Mouse (Mus musculus) liver, embryonic 14.5 days (tissue): ENCODE measurements at regions not wholly inside any gene's neighbourhood (a gene's known extent, or its start where the extent isn't known, plus 50 kb on each side); places are given as distances from the start of the nearest gene placed in this dataset.

Experiments used
- ATAC-seq: fragments of 200-750 bp; cut with Nextera tagmentation; 2 replicates; pipeline ENCODE4 v1.8.0; 2017; ENCODE audit warnings: moderate number of reproducible peaks, mild to moderate bottlenecking, moderate library complexity; ENCODE audit not compliant: insufficient read depth
- DNase-seq, 3 experiments: peaks; one replicate each; pipeline ENCODE4 v3.0.0-alpha.2; 2012 to 2013; ENCODE audit warnings: low read depth in 3 of 3, low spot score in 3 of 3
- H3K27ac ChIP-seq: fragments of 300-500 bp; sonication (generic); 2 replicates; pipeline ENCODE4 v1.5.1; 2014; ENCODE audit warnings: moderate library complexity, mild to moderate bottlenecking, control low read depth, inconsistent platforms
- H3K27me3 ChIP-seq: fragments of 300-500 bp; sonication (generic); 2 replicates; pipeline ENCODE4 v1.6.1; 2014; ENCODE audit warnings: mild to moderate bottlenecking, low read length, moderate library complexity; ENCODE audit not compliant: control insufficient read depth, insufficient read depth
- H3K36me3 ChIP-seq: fragments of 300-500 bp; sonication (generic); replicated peaks from 2 replicates; pipeline ENCODE4 v1.6.1; 2014; ENCODE audit warnings: low read depth; ENCODE audit not compliant: control insufficient read depth, insufficient read depth
- H3K4me1 ChIP-seq, 2 experiments: fragments of 200-500 bp in 1 of 2; fragments of 300-500 bp in 1 of 2; sonication (generic) in 1 of 2; replicated peaks; 2 replicates each; pipeline ENCODE4 v1.6.1; 2012 to 2014; ENCODE audit warnings: antibody characterized with exemption in 1 of 2, inconsistent platforms in 1 of 2, low read length in 1 of 2; ENCODE audit not compliant: control insufficient read depth in 2 of 2, insufficient read depth in 2 of 2
- H3K4me2 ChIP-seq: fragments of 300-500 bp; sonication (generic); 2 replicates; pipeline ENCODE4 v1.6.1; 2014; ENCODE audit warnings: low read depth, mild to moderate bottlenecking, control low read depth, moderate library complexity
- H3K4me3 ChIP-seq, 2 experiments: fragments of 200-500 bp in 1 of 2; fragments of 300-500 bp in 1 of 2; sonication (generic) in 1 of 2; 2 replicates each; pipeline ENCODE4 v1.5.1; 2012 to 2014; ENCODE audit warnings: low read depth in 2 of 2, low read length in 2 of 2, mild to moderate bottlenecking in 2 of 2, control low read depth in 1 of 2, inconsistent platforms in 1 of 2, moderate library complexity in 1 of 2; ENCODE audit not compliant: insufficient read depth in 1 of 2
- H3K9ac ChIP-seq: fragments of 300-500 bp; sonication (generic); replicated peaks from 2 replicates; pipeline ENCODE4 v1.6.1; 2014; ENCODE audit warnings: mild to moderate bottlenecking, control low read depth, moderate library complexity
- H3K9me3 ChIP-seq: fragments of 300-500 bp; sonication (generic); 2 replicates; pipeline ENCODE4 v1.6.1; 2016; ENCODE audit warnings: low read length, mixed read lengths; ENCODE audit not compliant: control insufficient read depth
- CTCF ChIP-seq: IDR thresholded peaks from 2 replicates; pipeline ENCODE4 v1.5.1; 2016; ENCODE audit warnings: antibody characterized with exemption, low read depth, control low read depth
- EP300 ChIP-seq: IDR thresholded peaks from 2 replicates; pipeline ENCODE4 v1.6.1; 2016; ENCODE audit warnings: antibody characterized with exemption, low read depth
- WGBS: fragments of 180-500 bp; shearing (Covaris S2); extraction: QIAGEN DNeasy Blood & Tissue Kit; methylation state at CpG from one replicate; pipeline ENCODE4 v1.1.7; 2014; ENCODE audit not compliant: insufficient replicate concordance; 5-methylcytosine and 5-hydroxymethylcytosine counted together

- H3K9me3 ChIP-seq = no peaks in the 10 kb centered on the region
- WGBS = 56% methylated on average over 4 of the region's 4 CpGs
- H3K4me1 ChIP-seq = no peaks in the 10 kb centered on the region
- DNase-seq (no peak), ATAC-seq (no peak)
- no peak overlapping the region for H3K4me3 ChIP-seq
- no peak overlapping the region for H3K9ac ChIP-seq
- TF ChIP-seq CTCF (no peak), EP300 (no peak)
- no peaks in the 10 kb centered on the region for H3K27me3 ChIP-seq
- no peak overlapping the region for H3K4me2 ChIP-seq
- no peaks in the 10 kb centered on the region for H3K36me3 ChIP-seq
- H3K27ac ChIP-seq = no peak overlapping the region
These were observed 84.6 kb upstream of the Dusp10 start for GRCm38 (mm10) chr1:183928539-183928938.

GRCm38 (mm10) chr1:183930363-183930982, 82.6 kb upstream of the Dusp10 start:
- H3K9ac ChIP-seq = no peak overlapping the region
- H3K4me3 ChIP-seq = no peak overlapping the region
- H3K4me2 ChIP-seq = no peak overlapping the region
- ATAC-seq (no peak), DNase-seq (no peak)
- H3K9me3 ChIP-seq = no peaks in the 10 kb centered on the region
- WGBS = 55% methylated on average over 4 of the region's 4 CpGs
- H3K36me3 ChIP-seq = no peaks in the 10 kb centered on the region
- no peaks in the 10 kb centered on the region for H3K27me3 ChIP-seq
- TF ChIP-seq CTCF (no peak), EP300 (no peak)
- H3K4me1 ChIP-seq = no peaks in the 10 kb centered on the region; a peak in 1 of 4 replicates
- no peak overlapping the region for H3K27ac ChIP-seq

- ATAC-seq (no peak), DNase-seq (no peak)
- H3K4me3 ChIP-seq = no peak overlapping the region
- no peaks in the 10 kb centered on the region for H3K27me3 ChIP-seq
- no peak overlapping the region for H3K9ac ChIP-seq
- TF ChIP-seq CTCF (no peak), EP300 (no peak)
- WGBS = 49% methylated on average over 3 of the region's 3 CpGs
- no peak overlapping the region for H3K4me2 ChIP-seq
- no peaks in the 10 kb centered on the region for H3K9me3 ChIP-seq
- H3K4me1 ChIP-seq = no peaks in the 10 kb centered on the region; a peak in 1 of 4 replicates
- no peaks in the 10 kb centered on the region for H3K36me3 ChIP-seq
- no peak overlapping the region for H3K27ac ChIP-seq
These were observed 82.0 kb upstream of the Dusp10 start for GRCm38 (mm10) chr1:183931141-183931540.

GRCm38 (mm10) chr1:183933845-183934244, 79.3 kb upstream of the Dusp10 start:
- WGBS = 62% methylated on average over 2 of the region's 2 CpGs
- no peak for TF ChIP-seq CTCF
- TF ChIP-seq EP300 = no peak
- H3K4me1 ChIP-seq = no peaks in the 10 kb centered on the region; a peak in 1 of 4 replicates
- no peaks in the 10 kb centered on the region for H3K9me3 ChIP-seq
- ATAC-seq = no peak
- H3K9ac ChIP-seq = no peak overlapping the region
- no peak overlapping the region for H3K4me3 ChIP-seq
- H3K36me3 ChIP-seq = no peaks in the 10 kb centered on the region
- no peak overlapping the region for H3K27ac ChIP-seq
- H3K4me2 ChIP-seq = no peak overlapping the region
- DNase-seq = peak in 1 of 3 experiments; percentile 4
- H3K27me3 ChIP-seq = no peaks in the 10 kb centered on the region

GRCm38 (mm10) chr1:183937166-183937565, 75.9 kb upstream of the Dusp10 start:
- no peak overlapping the region for H3K4me2 ChIP-seq
- ATAC-seq (no peak), DNase-seq (no peak)
- H3K27ac ChIP-seq = no peak overlapping the region
- H3K4me1 ChIP-seq = no peaks in the 10 kb centered on the region; a peak in 1 of 4 replicates
- no peak for TF ChIP-seq CTCF
- no peak for TF ChIP-seq EP300
- H3K9ac ChIP-seq = no peak overlapping the region
- no peaks in the 10 kb centered on the region for H3K36me3 ChIP-seq
- H3K9me3 ChIP-seq = no peaks in the 10 kb centered on the region
- H3K4me3 ChIP-seq = no peak overlapping the region
- WGBS = 72% methylated on average over 11 of the region's 11 CpGs
- H3K27me3 ChIP-seq = no peaks in the 10 kb centered on the region
